Mouse (Mus musculus) intestine, embryonic 14.5 days (tissue): ENCODE data around the gene Zfp106. TPM values are rescaled to one million over a fixed set of nuclear protein-coding genes. Genes with fewer than 3 reads are reported as not detected.
A peak's percentile ranks its signal among the peaks of the same experiment; 100 is the strongest.

ENCODE experiments used
- ATAC-seq: fragments of 200-750 bp; cut with Nextera tagmentation; replicated peaks from 2 replicates; pipeline ENCODE4 v1.8.0; 2017; ENCODE audit warnings: low read depth, moderate number of reproducible peaks, moderate TSS enrichment, moderate library complexity; ENCODE audit not compliant: low FRiP score, low TSS enrichment
- DNase-seq: peaks from one replicate; pipeline ENCODE4 v3.0.0-alpha.2; 2018; ENCODE audit warnings: low spot score
- H3K27ac ChIP-seq: fragments of 300-500 bp; sonication (generic); 2 replicates; pipeline ENCODE4 v1.5.1; 2014; ENCODE audit warnings: low read depth, mild to moderate bottlenecking, control low read depth
- H3K27me3 ChIP-seq: fragments of 300-500 bp; sonication (generic); replicated peaks from 2 replicates; pipeline ENCODE4 v1.6.1; 2014; ENCODE audit warnings: low read length, control low read depth; ENCODE audit not compliant: control insufficient read depth, insufficient read depth
- H3K36me3 ChIP-seq: fragments of 300-500 bp; sonication (generic); 2 replicates; pipeline ENCODE4 v1.6.1; 2014; ENCODE audit warnings: low read length, control low read depth; ENCODE audit not compliant: control insufficient read depth, insufficient read depth
- H3K4me1 ChIP-seq: fragments of 300-500 bp; sonication (generic); replicated peaks from 2 replicates; pipeline ENCODE4 v1.6.1; 2014; ENCODE audit warnings: low read length, control low read depth, mixed read lengths; ENCODE audit not compliant: control insufficient read depth, insufficient read depth
- H3K4me2 ChIP-seq: fragments of 300-500 bp; sonication (generic); 2 replicates; pipeline ENCODE4 v1.6.1; 2014; ENCODE audit warnings: low read length
- H3K4me3 ChIP-seq: fragments of 300-500 bp; sonication (generic); 2 replicates; pipeline ENCODE4 v1.5.1; 2014; ENCODE audit warnings: low read depth, low read length, control low read depth, mixed read lengths
- H3K9ac ChIP-seq: fragments of 300-500 bp; sonication (generic); 2 replicates; pipeline ENCODE4 v1.6.1; 2014; ENCODE audit warnings: mild to moderate bottlenecking, low read length
- H3K9me3 ChIP-seq: fragments of 300-500 bp; sonication (generic); 2 replicates; pipeline ENCODE4 v1.6.1; 2016; ENCODE audit warnings: low read length, control low read depth; ENCODE audit not compliant: control insufficient read depth
- WGBS: fragments of 180-500 bp; shearing (Covaris S2); extraction: QIAGEN DNeasy Blood & Tissue Kit; methylation state at CpG from one replicate; pipeline ENCODE4 v1.1.7; 2014; 5-methylcytosine and 5-hydroxymethylcytosine counted together
- polyA plus RNA-seq: library from polyadenylated mRNA; unstranded; fragments of >200 nt; fragmentation: Nextera tagmentation; extraction: Ambion mirVana; gene quantifications from 2 replicates; pipeline ENCODE4 v1.2.1, GENCODE M21; 2014

Gene Zfp106
- polyA plus RNA-seq = 64.5 and 66.1 TPM in 2 replicates

DNA sequence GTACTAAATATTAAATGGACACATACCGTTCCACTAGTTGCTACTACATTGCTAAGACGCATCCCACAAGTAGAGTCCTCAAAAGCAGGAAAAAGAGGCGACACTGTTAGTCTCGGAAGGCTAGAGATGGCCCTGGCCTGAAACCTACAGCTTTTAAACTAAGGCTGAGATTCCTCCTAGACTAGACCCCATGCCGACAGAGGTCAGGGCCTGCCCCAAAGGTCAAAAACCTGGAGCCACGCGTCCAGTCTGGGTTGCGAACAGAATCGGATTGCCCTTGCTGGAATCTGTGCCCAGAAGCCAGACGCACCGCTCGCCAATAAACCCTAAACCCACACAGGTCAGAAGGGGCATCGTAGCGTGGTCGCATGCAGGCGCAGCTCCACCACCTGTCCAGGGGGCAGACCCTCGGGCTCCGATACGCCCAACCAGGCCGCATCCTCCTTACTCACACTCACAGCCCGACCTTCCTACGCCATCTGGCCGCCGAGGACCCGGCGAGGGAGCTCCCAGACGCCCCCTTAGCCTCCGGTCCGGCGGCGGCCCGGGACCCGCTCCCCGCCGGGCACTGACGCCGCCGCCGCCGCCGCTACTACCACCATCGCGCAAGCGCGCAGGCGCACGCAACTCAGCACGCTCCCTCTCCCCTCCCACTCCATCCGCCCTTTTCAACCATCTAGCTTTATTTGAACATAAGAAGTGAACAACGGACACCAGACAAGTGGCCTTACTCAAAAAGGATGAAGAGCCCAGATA lies at the start of gene Zfp106:
Zfp106 (minus strand) TSS at position 609 of the 756 bp plus-strand sequence.
- Histone ChIP-seq H3K9me3 (no peaks in the 10 kb centered on the region), H3K27me3 (no peaks in the 10 kb centered on the region), H3K4me1 (peaks cover 3% of the 10 kb centered on the region), H3K4me3 (peak within 1 kb of the TSS; percentile 88), H3K9ac (peak within 1 kb of the TSS; percentile 91), H3K27ac (peak within 1 kb of the TSS; percentile 70), H3K36me3 (no peaks in the 10 kb centered on the region), H3K4me2 (peak within 1 kb of the TSS; percentile 62)
- DNase-seq (peak; percentile 88), ATAC-seq (peak; percentile 77)
- under 1% methylated on average over 50 of the region's 50 CpGs for WGBS

DNA sequence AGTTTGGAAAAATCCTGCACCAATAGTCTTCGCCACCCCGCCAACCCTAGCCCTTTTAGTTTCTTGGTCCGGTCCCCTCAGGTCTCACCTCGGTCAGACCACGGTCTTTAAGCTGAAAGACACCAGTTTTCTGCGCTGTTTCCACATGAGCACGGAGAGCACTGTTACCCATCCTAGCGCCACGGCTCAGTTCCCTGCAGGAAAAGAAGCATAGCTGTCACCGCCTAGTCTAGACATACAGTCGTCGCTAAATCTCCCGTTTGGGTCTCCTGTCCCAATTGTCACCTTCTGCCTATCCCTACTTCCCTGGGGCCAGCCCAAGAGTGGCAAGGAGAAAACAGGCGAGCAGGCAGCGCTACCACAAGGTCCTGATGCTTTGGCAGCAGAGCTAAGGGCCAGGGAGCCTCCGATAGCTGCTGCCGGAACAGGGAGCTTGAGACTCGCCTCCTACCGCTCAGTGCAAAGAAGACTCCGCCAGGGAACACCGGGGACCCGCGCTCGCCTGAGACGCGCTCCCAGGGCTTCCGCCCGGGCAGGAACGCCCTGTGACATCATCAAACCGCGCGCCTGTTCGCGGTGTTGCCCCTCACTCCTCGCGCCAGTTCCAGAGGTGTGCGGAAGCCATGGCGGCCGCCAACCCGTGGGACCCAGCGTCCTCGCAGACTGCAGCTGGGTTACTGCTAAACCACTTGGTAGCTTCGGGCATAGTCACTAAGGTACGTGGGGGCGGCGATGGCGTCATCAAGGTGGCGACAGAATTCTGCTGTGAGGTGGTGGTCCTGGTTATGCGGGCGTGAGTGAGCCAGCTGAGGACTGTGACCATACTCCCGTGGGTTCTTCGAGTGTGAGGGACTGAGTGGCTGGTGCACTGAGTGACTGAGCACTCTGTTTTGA lies 45.4 kb upstream of the Zfp106 start, which contains the start of the genes Haus2 and Lrrc57:
Haus2 (plus strand) TSS at position 554 of the 894 bp plus-strand sequence.
Lrrc57 (minus strand) TSS at position 691 of the 894 bp plus-strand sequence.
- H3K4me2 ChIP-seq = peak within 1 kb of the TSS; percentile 83

DNA sequence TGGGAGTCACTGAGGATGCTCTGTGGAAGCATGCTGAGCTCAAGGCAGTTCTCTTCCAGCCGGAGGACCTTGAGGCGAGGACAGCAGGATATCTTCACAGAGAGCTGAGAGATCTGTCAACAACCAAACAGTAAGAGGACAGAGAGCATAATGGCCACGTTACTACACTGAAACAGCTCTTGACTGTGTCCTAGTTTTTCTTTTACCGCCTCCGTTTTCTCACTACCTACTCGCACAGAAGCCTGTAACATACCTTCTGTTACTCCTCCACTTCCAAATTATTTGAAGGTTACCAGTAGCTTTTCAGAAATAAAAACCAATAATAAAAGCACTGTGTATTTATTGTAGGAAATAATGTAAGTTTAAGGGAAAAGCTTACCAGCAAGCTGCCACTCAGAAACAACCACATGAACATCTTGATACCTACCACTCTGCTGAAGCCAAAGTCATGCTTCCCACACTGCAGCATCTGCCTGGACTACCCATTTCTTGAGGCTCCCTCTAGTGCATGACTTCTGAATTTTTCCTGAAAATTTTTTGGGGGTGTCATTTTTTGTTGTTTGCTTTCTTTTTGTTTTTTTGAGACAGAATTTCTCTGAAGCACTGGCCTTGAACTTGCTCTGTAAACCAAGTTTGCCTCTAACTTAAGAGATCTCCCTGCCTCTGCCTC lies 42.5 kb upstream of the Zfp106 start:
- DNase-seq = no peak
- WGBS = 85% methylated on average over 6 of the region's 6 CpGs

More for the DNA sequence above, 45.4 kb upstream of the Zfp106 start, which contains the start of the genes Haus2 and Lrrc57:
- DNase-seq (peak; percentile 98), ATAC-seq (peak; percentile 97)
- peak within 1 kb of the TSS; percentile 85 for H3K27ac ChIP-seq
- no peaks in the 10 kb centered on the region for H3K9me3 ChIP-seq
- no peaks in the 10 kb centered on the region for H3K27me3 ChIP-seq
- peaks cover 16% of the 10 kb centered on the region for H3K36me3 ChIP-seq
- peak within 1 kb of the TSS; percentile 95 for H3K4me3 ChIP-seq
- peak within 1 kb of the TSS; percentile 69 for H3K9ac ChIP-seq
- under 1% methylated on average over 52 of the region's 52 CpGs for WGBS
- H3K4me1 ChIP-seq = peaks cover 12% of the 10 kb centered on the region

GRCm38 (mm10) chr2:120599506-120599905 lies 35.9 kb upstream of the Zfp106 start:
- Histone ChIP-seq H3K36me3 (peaks cover 74% of the 10 kb centered on the region), H3K4me2 (no peak overlapping the region), H3K4me1 (no peaks in the 10 kb centered on the region), H3K27me3 (no peaks in the 10 kb centered on the region), H3K4me3 (no peak overlapping the region), H3K9ac (no peak overlapping the region), H3K27ac (no peak overlapping the region), H3K9me3 (no peaks in the 10 kb centered on the region)
- WGBS = 94% methylated on average over 4 of the region's 4 CpGs
- DNase-seq = no peak
- no peak for ATAC-seq

More for the DNA sequence above, 42.5 kb upstream of the Zfp106 start:
- Histone ChIP-seq H3K4me2 (no peak overlapping the region), H3K4me3 (no peak overlapping the region), H3K9me3 (no peaks in the 10 kb centered on the region), H3K36me3 (peaks cover 13% of the 10 kb centered on the region), H3K4me1 (peaks cover 12% of the 10 kb centered on the region), H3K9ac (no peak overlapping the region), H3K27ac (no peak overlapping the region), H3K27me3 (no peaks in the 10 kb centered on the region)
- ATAC-seq = no peak

DNA sequence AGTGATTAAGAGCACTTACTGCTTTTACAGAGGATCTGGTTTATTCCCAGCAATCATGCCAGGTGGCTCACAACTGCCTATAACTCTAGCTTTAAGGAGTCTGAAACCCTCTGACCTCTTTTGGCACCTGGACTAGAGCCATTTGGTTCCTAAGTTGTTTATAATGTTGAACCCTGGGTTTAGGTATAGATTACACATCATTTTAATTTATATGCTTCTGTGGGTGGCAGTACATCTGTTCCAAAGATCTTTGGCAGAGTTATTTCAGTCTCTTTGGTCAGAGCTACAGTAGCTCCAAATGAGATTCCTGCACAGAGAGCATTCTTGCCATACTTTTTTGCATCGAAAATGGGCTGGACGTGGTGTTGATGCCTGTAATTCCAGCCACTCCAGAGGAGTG lies 34.1 kb upstream of the Zfp106 start:
- WGBS = 94% methylated on average over 2 of the region's 2 CpGs
- H3K4me2 ChIP-seq = no peak overlapping the region
- peaks cover 86% of the 10 kb centered on the region for H3K36me3 ChIP-seq
- H3K27ac ChIP-seq = no peak overlapping the region
- no peaks in the 10 kb centered on the region for H3K4me1 ChIP-seq
- no peak for DNase-seq
- H3K4me3 ChIP-seq = no peak overlapping the region
- no peak overlapping the region for H3K9ac ChIP-seq
- H3K27me3 ChIP-seq = no peaks in the 10 kb centered on the region
- no peaks in the 10 kb centered on the region for H3K9me3 ChIP-seq
- ATAC-seq = no peak

DNA sequence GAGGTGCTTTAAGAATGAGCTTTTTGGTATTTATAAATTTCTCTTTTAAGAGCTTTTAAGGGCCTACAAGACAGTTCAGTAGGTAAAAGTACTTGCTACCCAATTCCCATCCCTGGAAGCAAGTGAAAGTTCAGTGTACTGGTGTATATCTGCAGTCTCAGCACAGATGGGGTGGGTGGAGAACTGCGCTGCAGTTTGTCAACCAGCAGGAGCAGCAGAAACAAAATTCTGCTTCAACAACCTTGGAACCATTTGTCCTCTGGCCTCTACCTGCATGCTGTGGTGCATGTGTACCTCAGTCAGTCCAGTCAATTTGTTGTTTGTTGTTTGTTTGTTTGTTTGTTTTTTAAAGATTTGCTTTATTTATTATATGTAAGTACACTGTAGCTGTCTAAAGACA lies 28.6 kb upstream of the Zfp106 start:
- WGBS = 97% methylated on average over 1 of the region's 1 CpGs
- Histone ChIP-seq H3K4me2 (no peak overlapping the region), H3K36me3 (peaks cover 63% of the 10 kb centered on the region), H3K9me3 (no peaks in the 10 kb centered on the region), H3K27ac (no peak overlapping the region), H3K27me3 (no peaks in the 10 kb centered on the region), H3K4me3 (no peak overlapping the region), H3K9ac (no peak overlapping the region), H3K4me1 (no peaks in the 10 kb centered on the region)
- ATAC-seq (no peak), DNase-seq (no peak)

GRCm38 (mm10) chr2:120589759-120590158 lies 26.1 kb upstream of the Zfp106 start:
- no peaks in the 10 kb centered on the region for H3K9me3 ChIP-seq
- ATAC-seq (no peak), DNase-seq (no peak)
- no peak overlapping the region for H3K9ac ChIP-seq
- H3K27me3 ChIP-seq = no peaks in the 10 kb centered on the region
- no peak overlapping the region for H3K4me3 ChIP-seq
- no peak overlapping the region for H3K4me2 ChIP-seq
- 86% methylated on average over 5 of the region's 5 CpGs for WGBS
- H3K4me1 ChIP-seq = no peaks in the 10 kb centered on the region
- H3K36me3 ChIP-seq = peaks cover 62% of the 10 kb centered on the region
- no peak overlapping the region for H3K27ac ChIP-seq

DNA sequence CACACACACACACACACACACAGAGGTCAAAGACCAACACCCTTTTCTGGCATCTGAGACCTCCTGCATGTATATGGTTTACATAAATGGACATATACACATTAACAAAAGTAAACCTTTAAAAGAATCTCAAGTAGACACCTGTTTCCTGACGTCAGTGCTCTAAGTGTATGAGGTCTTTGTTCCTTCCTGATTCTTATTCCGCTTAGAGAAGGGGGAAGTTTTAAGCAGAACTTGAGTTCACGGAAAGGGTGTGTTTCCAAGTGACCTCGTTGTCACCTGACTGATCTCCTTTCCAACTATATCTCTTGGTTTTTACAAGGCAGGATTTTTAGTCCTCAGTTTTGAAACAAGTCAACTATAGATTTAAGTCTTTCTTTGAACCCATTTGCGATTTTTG lies 14.6 kb upstream of the Zfp106 start:
- Histone ChIP-seq H3K9ac (no peak overlapping the region), H3K9me3 (no peaks in the 10 kb centered on the region), H3K36me3 (no peaks in the 10 kb centered on the region; the same call in 1 of the 2 replicates), H3K4me1 (no peaks in the 10 kb centered on the region), H3K27me3 (no peaks in the 10 kb centered on the region), H3K4me2 (no peak overlapping the region), H3K4me3 (no peak overlapping the region), H3K27ac (no peak overlapping the region)
- DNase-seq = no peak
- no peak for ATAC-seq
- WGBS = 66% methylated on average over 5 of the region's 5 CpGs
